15 mouse cellular contexts compared by ENCODE assay signal in the genomic region with DNA sequence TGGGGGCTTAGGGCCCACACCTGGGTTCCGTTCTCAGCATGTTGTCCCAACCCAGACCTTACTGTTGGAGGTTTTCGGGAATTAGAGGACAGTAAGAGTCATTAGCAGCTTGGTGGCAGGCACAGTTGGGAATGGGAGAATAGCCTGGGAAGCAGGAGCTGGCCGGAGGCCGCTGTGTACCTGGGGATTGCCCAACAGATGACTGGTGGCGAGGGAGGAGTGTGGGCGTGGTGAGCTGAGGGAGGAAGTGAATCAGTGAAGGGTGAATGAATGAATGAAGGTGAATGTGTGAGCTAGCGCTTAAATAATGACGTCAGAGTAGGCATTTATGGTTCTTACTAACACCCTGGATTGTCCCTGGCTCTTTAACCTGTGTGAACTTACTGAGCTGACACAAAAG. TPM values are rescaled to one million over a fixed set of nuclear protein-coding genes. Genes with fewer than 3 reads are reported as not detected.
DNase-seq lines count a peak whose midpoint lies in the region; ATAC-seq lines count a peak whose summit lies in the region.
"Had no signal": no experiment of that assay in that cellular context is flagged by ENCODE, and none has a peak within 500 bp of the region (broad histone marks: within the 10 kb centered on the region; RNA-seq: fewer than 3 reads in every experiment).

No protein-coding gene starts in this region.

- WGBS in heart, embryonic 10.5 days: 83% methylated on average over 8 of the region's 8 CpGs
- WGBS in kidney, embryonic 16.5 days: 79% methylated on average over 8 of the region's 8 CpGs

- no peak for ATAC-seq in kidney, embryonic 16.5 days (ENCODE audit: low FRiP score, low TSS enrichment)

- H3K9me3 ChIP-seq in heart, embryonic 10.5 days: no peaks in the 10 kb centered on the region
- H3K9me3 ChIP-seq in kidney, embryonic 16.5 days (ENCODE audit: low read length): no peaks in the 10 kb centered on the region

- H3K27ac ChIP-seq in heart, embryonic 10.5 days: peak overlapping the region; percentile 86; the same call in 1 of the 2 replicates
- peak overlapping the region; percentile 93; the same call in 1 of the 2 replicates for H3K27ac ChIP-seq in kidney, embryonic 16.5 days (ENCODE audit: low read length)

- no peak for DNase-seq in heart, embryonic 10.5 days (ENCODE audit: low spot score)
- DNase-seq in heart, postnatal 36 days: no peak
- no peak for DNase-seq in kidney, postnatal 14 days
- peak; percentile 23 for DNase-seq in ES-CJ7 (ENCODE audit: low read depth, low spot score)
- peak; percentile 67 for DNase-seq in lung, postnatal 25 days (ENCODE audit: low spot score)
- DNase-seq in cerebellum, postnatal 14 days: no peak
- no peak for DNase-seq in adrenal gland, adult (ENCODE audit: inconsistent age in 2 of 2, low spot score in 1 of 2)
- DNase-seq: adrenal gland, adult 2 months; cerebellum, postnatal 36 days; heart, adult 18-20 months; spleen, adult 18-20 months; thymus, adult 2 months had no signal

- intact Hi-C loops in heart, postnatal 36 days (cut with DNase I): no loop called here

- peaks cover 54% of the 10 kb centered on the region for H3K4me1 ChIP-seq in heart, embryonic 10.5 days
- peaks cover 56% of the 10 kb centered on the region for H3K4me1 ChIP-seq in kidney, embryonic 16.5 days (ENCODE audit: insufficient read depth, low read length)

- H3K36me3 ChIP-seq in heart, embryonic 10.5 days: no peaks in the 10 kb centered on the region
- H3K36me3 ChIP-seq in kidney, embryonic 16.5 days (ENCODE audit: insufficient read depth, low read length): no peaks in the 10 kb centered on the region

- H3K4me2 ChIP-seq in kidney, embryonic 16.5 days (replicated peaks; ENCODE audit: low read depth, low read length): no peak overlapping the region

- no peak overlapping the region for H3K4me3 ChIP-seq in heart, embryonic 10.5 days
- no peak overlapping the region for H3K4me3 ChIP-seq in kidney, embryonic 16.5 days (ENCODE audit: low read length)

- H3K27me3 ChIP-seq in heart, embryonic 10.5 days (ENCODE audit: insufficient read depth, poor library complexity, severe bottlenecking): peaks cover 13% of the 10 kb centered on the region
- no peaks in the 10 kb centered on the region for H3K27me3 ChIP-seq in kidney, embryonic 16.5 days (ENCODE audit: insufficient read depth, low read length)
- H3K27me3 ChIP-seq: Patski had no signal

- H3K9ac ChIP-seq in kidney, embryonic 16.5 days (replicated peaks; ENCODE audit: low read length): no peak overlapping the region

RNA-seq across cellular contexts. Expression of gene Epha2, which starts 23.9 kb away (rescaled TPM):
- polyA plus RNA-seq in heart, embryonic 10.5 days (2016; fragmentation: Nextera tagmentation; extraction: Ambion mirVana): 5.2 and 6.3 TPM in 2 replicates
- total RNA-seq in heart, postnatal 36 days (2021): 1 to 10 TPM; 5.4 to 7.0 TPM
- polyA plus RNA-seq in kidney, embryonic 16.5 days (2015; fragmentation: Nextera tagmentation; extraction: Ambion mirVana): 8.3 and 8.6 TPM in 2 replicates

RNA-seq across cellular contexts. Expression of gene Arhgef19, which starts 37.9 kb away (rescaled TPM):
- polyA plus RNA-seq in heart, embryonic 10.5 days (2016; fragmentation: Nextera tagmentation; extraction: Ambion mirVana): 1.2 and 3.7 TPM in 2 replicates
- 10 to 100 TPM; 22.2 to 39.7 TPM for total RNA-seq in heart, postnatal 36 days (2021)
- 9.6 and 11.2 TPM in 2 replicates for polyA plus RNA-seq in kidney, embryonic 16.5 days (2015; fragmentation: Nextera tagmentation; extraction: Ambion mirVana)
- total RNA-seq: megakaryocyte, adult 5-6 weeks had no signal

Comparison
In these comparisons a context has a peak if more than half of its experiments do, and no peak if none do; other contexts are left out.
1. DNase-seq: peak in ES-CJ7 (single experiment) and lung, postnatal 25 days (single experiment); none in heart, embryonic 10.5 days (single experiment), heart, postnatal 36 days (0 of 2), kidney, postnatal 14 days (single experiment), cerebellum, postnatal 14 days (0 of 2) and adrenal gland, adult (0 of 2).